Mouse (Mus musculus): ENCODE measurements at regions not wholly inside any gene's neighbourhood (a gene's known extent, or its start where the extent isn't known, plus 50 kb on each side); places are given as distances from the start of the nearest gene placed in this dataset.

- Histone ChIP-seq H3K4me3 (ENCODE audit: low read depth, low read length) (no peak overlapping the region), H3K27ac (ENCODE audit: low read depth, low read length) (no peak overlapping the region), H3K36me3 (ENCODE audit: control insufficient read depth, insufficient read depth, low read length) (no peaks in the 10 kb centered on the region), H3K27me3 (ENCODE audit: control insufficient read depth, insufficient read depth, low read length) (no peaks in the 10 kb centered on the region), H3K4me2 (ENCODE audit: low read depth, low read length) (no peak overlapping the region), H3K9ac (replicated peaks; ENCODE audit: low read depth, low read length) (no peak overlapping the region), H3K4me1 (ENCODE audit: control insufficient read depth, insufficient read depth, low read length) (no peaks in the 10 kb centered on the region), H3K9me3 (ENCODE audit: control insufficient read depth, low read length) (no peaks in the 10 kb centered on the region)
- ATAC-seq (ENCODE audit: low read depth), result no peak
- WGBS, result 89% methylated on average over 7 of the region's 7 CpGs
Measured at GRCm38 (mm10) chr13:71612393-71613179, 350.9 kb downstream of the Irx1 start.

GRCm38 (mm10) chr13:71582486-71582885, 381.0 kb downstream of the Irx1 start:
- no peak for ATAC-seq (ENCODE audit: low read depth)
- Histone ChIP-seq H3K4me1 (ENCODE audit: control insufficient read depth, insufficient read depth, low read length) (no peaks in the 10 kb centered on the region), H3K4me3 (ENCODE audit: low read depth, low read length) (no peak overlapping the region), H3K36me3 (ENCODE audit: control insufficient read depth, insufficient read depth, low read length) (no peaks in the 10 kb centered on the region), H3K9ac (replicated peaks; ENCODE audit: low read depth, low read length) (no peak overlapping the region), H3K27me3 (ENCODE audit: control insufficient read depth, insufficient read depth, low read length) (no peaks in the 10 kb centered on the region), H3K27ac (ENCODE audit: low read depth, low read length) (no peak overlapping the region), H3K4me2 (ENCODE audit: low read depth, low read length) (no peak overlapping the region), H3K9me3 (ENCODE audit: control insufficient read depth, low read length) (no peaks in the 10 kb centered on the region)
- 39% methylated on average over 4 of the region's 4 CpGs for WGBS

- Histone ChIP-seq H3K27ac (ENCODE audit: low read depth, low read length) (no peak overlapping the region), H3K4me1 (ENCODE audit: control insufficient read depth, insufficient read depth, low read length) (no peaks in the 10 kb centered on the region), H3K36me3 (ENCODE audit: control insufficient read depth, insufficient read depth, low read length) (no peaks in the 10 kb centered on the region), H3K9ac (replicated peaks; ENCODE audit: low read depth, low read length) (no peak overlapping the region), H3K4me2 (ENCODE audit: low read depth, low read length) (no peak overlapping the region), H3K4me3 (ENCODE audit: low read depth, low read length) (no peak overlapping the region), H3K9me3 (ENCODE audit: control insufficient read depth, low read length) (no peaks in the 10 kb centered on the region), H3K27me3 (ENCODE audit: control insufficient read depth, insufficient read depth, low read length) (no peaks in the 10 kb centered on the region)
- WGBS, result 79% methylated on average over 6 of the region's 6 CpGs
- ATAC-seq (ENCODE audit: low read depth), result no peak
Measured at GRCm38 (mm10) chr13:71565895-71566294, 397.6 kb downstream of the Irx1 start.

GRCm38 (mm10) chr13:71565388-71565787, 398.1 kb downstream of the Irx1 start:
- H3K4me3 ChIP-seq (ENCODE audit: low read depth, low read length), result no peak overlapping the region
- no peaks in the 10 kb centered on the region for H3K4me1 ChIP-seq (ENCODE audit: control insufficient read depth, insufficient read depth, low read length)
- no peak overlapping the region for H3K9ac ChIP-seq (replicated peaks; ENCODE audit: low read depth, low read length)
- no peak overlapping the region for H3K4me2 ChIP-seq (ENCODE audit: low read depth, low read length)
- no peaks in the 10 kb centered on the region for H3K9me3 ChIP-seq (ENCODE audit: control insufficient read depth, low read length)
- H3K36me3 ChIP-seq (ENCODE audit: control insufficient read depth, insufficient read depth, low read length), result no peaks in the 10 kb centered on the region
- H3K27me3 ChIP-seq (ENCODE audit: control insufficient read depth, insufficient read depth, low read length), result no peaks in the 10 kb centered on the region
- no peak overlapping the region for H3K27ac ChIP-seq (ENCODE audit: low read depth, low read length)
- no peak for ATAC-seq (ENCODE audit: low read depth)
- 77% methylated on average over 7 of the region's 7 CpGs for WGBS

- Histone ChIP-seq H3K4me1 (ENCODE audit: control insufficient read depth, insufficient read depth, low read length) (no peaks in the 10 kb centered on the region), H3K27ac (ENCODE audit: low read depth, low read length) (no peak overlapping the region; the same call in 1 of the 2 replicates), H3K36me3 (ENCODE audit: control insufficient read depth, insufficient read depth, low read length) (no peaks in the 10 kb centered on the region), H3K9ac (replicated peaks; ENCODE audit: low read depth, low read length) (no peak overlapping the region), H3K4me2 (ENCODE audit: low read depth, low read length) (no peak overlapping the region), H3K27me3 (ENCODE audit: control insufficient read depth, insufficient read depth, low read length) (no peaks in the 10 kb centered on the region), H3K4me3 (ENCODE audit: low read depth, low read length) (no peak overlapping the region), H3K9me3 (ENCODE audit: control insufficient read depth, low read length) (no peaks in the 10 kb centered on the region)
- ATAC-seq (ENCODE audit: low read depth), result peak; percentile 21; the same call in 1 of the 2 replicates
- 39% methylated on average over 14 of the region's 14 CpGs for WGBS
Measured at GRCm38 (mm10) chr13:71558477-71559215, 404.9 kb downstream of the Irx1 start.

GRCm38 (mm10) chr13:71555471-71555870, 408.1 kb downstream of the Irx1 start:
- 79% methylated on average over 6 of the region's 6 CpGs for WGBS
- no peaks in the 10 kb centered on the region for H3K9me3 ChIP-seq (ENCODE audit: control insufficient read depth, low read length)
- H3K4me2 ChIP-seq (ENCODE audit: low read depth, low read length), result no peak overlapping the region
- H3K9ac ChIP-seq (replicated peaks; ENCODE audit: low read depth, low read length), result no peak overlapping the region
- H3K4me3 ChIP-seq (ENCODE audit: low read depth, low read length), result no peak overlapping the region
- no peak overlapping the region for H3K27ac ChIP-seq (ENCODE audit: low read depth, low read length)
- H3K36me3 ChIP-seq (ENCODE audit: control insufficient read depth, insufficient read depth, low read length), result no peaks in the 10 kb centered on the region
- no peaks in the 10 kb centered on the region for H3K27me3 ChIP-seq (ENCODE audit: control insufficient read depth, insufficient read depth, low read length)
- ATAC-seq (ENCODE audit: low read depth), result no peak
- no peaks in the 10 kb centered on the region for H3K4me1 ChIP-seq (ENCODE audit: control insufficient read depth, insufficient read depth, low read length)

GRCm38 (mm10) chr13:71550109-71550508, 413.4 kb downstream of the Irx1 start:
- H3K4me3 ChIP-seq (ENCODE audit: low read depth, low read length), result no peak overlapping the region
- WGBS, result 63% methylated on average over 1 of the region's 1 CpGs
- no peak for ATAC-seq (ENCODE audit: low read depth)
- H3K36me3 ChIP-seq (ENCODE audit: control insufficient read depth, insufficient read depth, low read length), result no peaks in the 10 kb centered on the region
- no peak overlapping the region for H3K27ac ChIP-seq (ENCODE audit: low read depth, low read length)
- no peak overlapping the region for H3K4me2 ChIP-seq (ENCODE audit: low read depth, low read length)
- H3K4me1 ChIP-seq (ENCODE audit: control insufficient read depth, insufficient read depth, low read length), result no peaks in the 10 kb centered on the region
- H3K9ac ChIP-seq (replicated peaks; ENCODE audit: low read depth, low read length), result no peak overlapping the region
- H3K9me3 ChIP-seq (ENCODE audit: control insufficient read depth, low read length), result no peaks in the 10 kb centered on the region
- H3K27me3 ChIP-seq (ENCODE audit: control insufficient read depth, insufficient read depth, low read length), result no peaks in the 10 kb centered on the region

GRCm38 (mm10) chr13:71549206-71549831, 414.2 kb downstream of the Irx1 start:
- Histone ChIP-seq H3K36me3 (ENCODE audit: control insufficient read depth, insufficient read depth, low read length) (no peaks in the 10 kb centered on the region), H3K27me3 (ENCODE audit: control insufficient read depth, insufficient read depth, low read length) (no peaks in the 10 kb centered on the region), H3K4me2 (ENCODE audit: low read depth, low read length) (no peak overlapping the region), H3K9me3 (ENCODE audit: control insufficient read depth, low read length) (no peaks in the 10 kb centered on the region), H3K4me1 (ENCODE audit: control insufficient read depth, insufficient read depth, low read length) (no peaks in the 10 kb centered on the region), H3K4me3 (ENCODE audit: low read depth, low read length) (no peak overlapping the region), H3K9ac (replicated peaks; ENCODE audit: low read depth, low read length) (no peak overlapping the region), H3K27ac (ENCODE audit: low read depth, low read length) (no peak overlapping the region)
- no peak for ATAC-seq (ENCODE audit: low read depth)
- WGBS, result 82% methylated on average over 10 of the region's 10 CpGs

- ATAC-seq (ENCODE audit: low read depth), result no peak
- Histone ChIP-seq H3K4me2 (ENCODE audit: low read depth, low read length) (no peak overlapping the region), H3K4me3 (ENCODE audit: low read depth, low read length) (no peak overlapping the region), H3K9me3 (ENCODE audit: control insufficient read depth, low read length) (no peaks in the 10 kb centered on the region), H3K4me1 (ENCODE audit: control insufficient read depth, insufficient read depth, low read length) (no peaks in the 10 kb centered on the region), H3K36me3 (ENCODE audit: control insufficient read depth, insufficient read depth, low read length) (no peaks in the 10 kb centered on the region), H3K27me3 (ENCODE audit: control insufficient read depth, insufficient read depth, low read length) (no peaks in the 10 kb centered on the region), H3K27ac (ENCODE audit: low read depth, low read length) (no peak overlapping the region), H3K9ac (replicated peaks; ENCODE audit: low read depth, low read length) (no peak overlapping the region)
- 48% methylated on average over 4 of the region's 4 CpGs for WGBS
Measured at GRCm38 (mm10) chr13:71538226-71538625, 425.3 kb downstream of the Irx1 start.
